Mouse (Mus musculus) forebrain, embryonic 10.5 days (tissue): ENCODE measurements around the gene Bcl11a. TPM values are rescaled to one million over a fixed set of nuclear protein-coding genes. Genes with fewer than 3 reads are reported as not detected.

Experiments
- DNase-seq: peaks from one replicate; pipeline ENCODE4 v3.0.0-alpha.2; 2017; ENCODE audit warnings: low spot score; ENCODE audit errors: extremely low spot score
- H3K27ac ChIP-seq: fragments of 300-500 bp; sonication (generic); 2 replicates; pipeline ENCODE4 v1.5.1; 2016; ENCODE audit warnings: mild to moderate bottlenecking
- H3K27me3 ChIP-seq: fragments of 300-500 bp; sonication (generic); 2 replicates; pipeline ENCODE4 v1.6.1; 2016; ENCODE audit warnings: mild to moderate bottlenecking; ENCODE audit not compliant: poor library complexity, severe bottlenecking
- H3K36me3 ChIP-seq: fragments of 300-500 bp; sonication (generic); replicated peaks from 2 replicates; pipeline ENCODE4 v1.6.1; 2016; ENCODE audit warnings: mild to moderate bottlenecking, moderate library complexity
- H3K4me1 ChIP-seq: fragments of 300-500 bp; sonication (generic); 2 replicates; pipeline ENCODE4 v1.6.1; 2016
- H3K4me3 ChIP-seq: fragments of 300-500 bp; sonication (generic); 2 replicates; pipeline ENCODE4 v1.5.1; 2016; ENCODE audit warnings: mild to moderate bottlenecking, moderate library complexity
- H3K9me3 ChIP-seq: fragments of 300-500 bp; sonication (generic); 2 replicates; pipeline ENCODE4 v1.6.1; 2016; ENCODE audit warnings: mild to moderate bottlenecking, moderate library complexity
- WGBS: fragments of 180-500 bp; shearing (Covaris S2); methylation state at CpG from one replicate; pipeline ENCODE4 v1.1.7; 2016; 5-methylcytosine and 5-hydroxymethylcytosine counted together
- polyA plus RNA-seq: library from polyadenylated mRNA; unstranded; fragments of >200 nt; fragmentation: Nextera tagmentation; extraction: Ambion mirVana; gene quantifications from 2 replicates; pipeline ENCODE4 v1.2.1, GENCODE M21; 2016

Gene Bcl11a
- polyA plus RNA-seq, 1 experiment from 2014 or later: 44.1 TPM

GRCm38 (mm10) chr11:24139952-24140351, 62.1 kb downstream of the Bcl11a start:
- H3K36me3 ChIP-seq: peaks cover 44% of the 10 kb centered on the region
- H3K27me3 ChIP-seq: no peaks in the 10 kb centered on the region
- DNase-seq: no peak
- H3K4me1 ChIP-seq: peaks cover 36% of the 10 kb centered on the region
- no peak overlapping the region for H3K27ac ChIP-seq
- H3K4me3 ChIP-seq: no peak overlapping the region
- 87% methylated on average over 2 of the region's 2 CpGs for WGBS
- H3K9me3 ChIP-seq: peaks cover 9% of the 10 kb centered on the region

- Histone ChIP-seq H3K27me3 (no peaks in the 10 kb centered on the region), H3K36me3 (peaks cover 50% of the 10 kb centered on the region), H3K4me3 (no peak overlapping the region), H3K9me3 (peaks cover 9% of the 10 kb centered on the region), H3K4me1 (peaks cover 33% of the 10 kb centered on the region), H3K27ac (no peak overlapping the region)
- WGBS: 91% methylated on average over 2 of the region's 2 CpGs
- DNase-seq: no peak
These were observed 63.1 kb downstream of the Bcl11a start for GRCm38 (mm10) chr11:24140948-24141347.

- H3K4me3 ChIP-seq: no peak overlapping the region
- no peak for DNase-seq
- peak overlapping the region; percentile 64; the same call in 1 of the 2 replicates for H3K27ac ChIP-seq
- H3K27me3 ChIP-seq: no peaks in the 10 kb centered on the region
- 65% methylated on average over 10 of the region's 10 CpGs for WGBS
- peaks cover 55% of the 10 kb centered on the region for H3K36me3 ChIP-seq
- peaks cover 9% of the 10 kb centered on the region for H3K9me3 ChIP-seq
- peaks cover 26% of the 10 kb centered on the region for H3K4me1 ChIP-seq
These were observed 63.8 kb downstream of the Bcl11a start for GRCm38 (mm10) chr11:24141479-24142251.

GRCm38 (mm10) chr11:24142316-24142715, 64.5 kb downstream of the Bcl11a start:
- peaks cover 9% of the 10 kb centered on the region for H3K9me3 ChIP-seq
- DNase-seq: no peak
- H3K4me1 ChIP-seq: peaks cover 24% of the 10 kb centered on the region
- no peaks in the 10 kb centered on the region for H3K27me3 ChIP-seq
- WGBS: 63% methylated on average over 9 of the region's 9 CpGs
- H3K36me3 ChIP-seq: peaks cover 55% of the 10 kb centered on the region
- 0 out of 2 replicates have a peak overlapping the region, but pooled peaks have one; percentile 5 for H3K27ac ChIP-seq
- no peak overlapping the region for H3K4me3 ChIP-seq

- H3K4me1 ChIP-seq: peaks cover 28% of the 10 kb centered on the region
- H3K9me3 ChIP-seq: peaks cover 9% of the 10 kb centered on the region
- 90% methylated on average over 16 of the region's 16 CpGs for WGBS
- no peak overlapping the region for H3K4me3 ChIP-seq
- H3K36me3 ChIP-seq: peaks cover 42% of the 10 kb centered on the region
- no peak for DNase-seq
- no peak overlapping the region for H3K27ac ChIP-seq
- no peaks in the 10 kb centered on the region for H3K27me3 ChIP-seq
These were observed 66.5 kb downstream of the Bcl11a start for GRCm38 (mm10) chr11:24144159-24144946.

- H3K27ac ChIP-seq: no peak overlapping the region
- WGBS: 91% methylated on average over 4 of the region's 4 CpGs
- H3K4me3 ChIP-seq: no peak overlapping the region
- DNase-seq: no peak
- H3K4me1 ChIP-seq: peaks cover 24% of the 10 kb centered on the region
- no peaks in the 10 kb centered on the region for H3K27me3 ChIP-seq
- no peaks in the 10 kb centered on the region for H3K9me3 ChIP-seq
- H3K36me3 ChIP-seq: peaks cover 37% of the 10 kb centered on the region
These were observed 68.2 kb downstream of the Bcl11a start for GRCm38 (mm10) chr11:24146034-24146433.

GRCm38 (mm10) chr11:24146437-24146836, 68.6 kb downstream of the Bcl11a start:
- peaks cover 20% of the 10 kb centered on the region for H3K4me1 ChIP-seq
- no peaks in the 10 kb centered on the region for H3K9me3 ChIP-seq
- peaks cover 37% of the 10 kb centered on the region for H3K36me3 ChIP-seq
- DNase-seq: no peak
- no peak overlapping the region for H3K4me3 ChIP-seq
- H3K27ac ChIP-seq: no peak overlapping the region
- WGBS: 90% methylated on average over 1 of the region's 1 CpGs
- no peaks in the 10 kb centered on the region for H3K27me3 ChIP-seq

- Histone ChIP-seq H3K36me3 (peaks cover 33% of the 10 kb centered on the region), H3K4me1 (peaks cover 7% of the 10 kb centered on the region)
- DNase-seq: no peak
These were observed 69.8 kb downstream of the Bcl11a start for GRCm38 (mm10) chr11:24147698-24148097.

GRCm38 (mm10) chr11:24148545-24148944, 70.7 kb downstream of the Bcl11a start:
- peaks cover 27% of the 10 kb centered on the region for H3K36me3 ChIP-seq
- H3K27me3 ChIP-seq: no peaks in the 10 kb centered on the region
- peaks cover 10% of the 10 kb centered on the region for H3K4me1 ChIP-seq
- no peak overlapping the region for H3K4me3 ChIP-seq
- no peaks in the 10 kb centered on the region for H3K9me3 ChIP-seq
- 93% methylated on average over 3 of the region's 3 CpGs for WGBS
- DNase-seq: no peak
- no peak overlapping the region for H3K27ac ChIP-seq

More at GRCm38 (mm10) chr11:24147698-24148097, 69.8 kb downstream of the Bcl11a start:
- H3K27ac ChIP-seq: no peak overlapping the region
- H3K9me3 ChIP-seq: no peaks in the 10 kb centered on the region
- H3K27me3 ChIP-seq: no peaks in the 10 kb centered on the region
- 81% methylated on average over 6 of the region's 6 CpGs for WGBS
- no peak overlapping the region for H3K4me3 ChIP-seq

GRCm38 (mm10) chr11:24149462-24150220, 71.8 kb downstream of the Bcl11a start:
- Histone ChIP-seq H3K27ac (no peak overlapping the region), H3K4me3 (no peak overlapping the region), H3K4me1 (peaks cover 10% of the 10 kb centered on the region), H3K36me3 (peaks cover 20% of the 10 kb centered on the region), H3K9me3 (no peaks in the 10 kb centered on the region), H3K27me3 (no peaks in the 10 kb centered on the region)
- 79% methylated on average over 9 of the region's 9 CpGs for WGBS
- no peak for DNase-seq

GRCm38 (mm10) chr11:24152076-24152784, 74.4 kb downstream of the Bcl11a start:
- no peaks in the 10 kb centered on the region for H3K27me3 ChIP-seq
- H3K4me3 ChIP-seq: no peak overlapping the region
- DNase-seq: no peak
- H3K9me3 ChIP-seq: no peaks in the 10 kb centered on the region
- WGBS: 94% methylated on average over 7 of the region's 7 CpGs
- peaks cover 17% of the 10 kb centered on the region for H3K36me3 ChIP-seq
- H3K4me1 ChIP-seq: peaks cover 14% of the 10 kb centered on the region
- H3K27ac ChIP-seq: no peak overlapping the region

- Histone ChIP-seq H3K9me3 (no peaks in the 10 kb centered on the region), H3K36me3 (peaks cover 18% of the 10 kb centered on the region), H3K4me1 (peaks cover 16% of the 10 kb centered on the region), H3K27me3 (no peaks in the 10 kb centered on the region), H3K27ac (no peak overlapping the region), H3K4me3 (no peak overlapping the region)
- WGBS: 89% methylated on average over 10 of the region's 10 CpGs
- DNase-seq: no peak
These were observed 75.2 kb downstream of the Bcl11a start for GRCm38 (mm10) chr11:24153049-24153448.
